Mouse (Mus musculus): ENCODE results near the gene Plekhm2. TPM values are rescaled to one million over a fixed set of nuclear protein-coding genes. Genes with fewer than 3 reads are reported as not detected.

Plekhm2 gene
- 4.1 and 5.4 TPM in 2 replicates for polyA plus RNA-seq (2016; fragmentation: Nextera tagmentation; extraction: Ambion mirVana)

GRCm38 (mm10) chr4:141664799-141665198 is at the start of gene Plekhm2:
TSS of gene Plekhm2 (minus strand) at chr4:141664899.
- DNase-seq (ENCODE audit: low spot score): no peak
- H3K4me3 ChIP-seq: peak within 1 kb of the TSS; percentile 90
- WGBS: 63% methylated on average over 8 of the region's 8 CpGs
- peak within 1 kb of the TSS; percentile 93 for H3K27ac ChIP-seq
- no peaks in the 10 kb centered on the region for H3K27me3 ChIP-seq (ENCODE audit: insufficient read depth, poor library complexity, severe bottlenecking)
- peaks cover 21% of the 10 kb centered on the region for H3K4me1 ChIP-seq
- no peaks in the 10 kb centered on the region for H3K9me3 ChIP-seq
- H3K36me3 ChIP-seq: peaks cover 21% of the 10 kb centered on the region

- DNase-seq (ENCODE audit: low spot score): no peak
- H3K36me3 ChIP-seq: peaks cover 62% of the 10 kb centered on the region
- no peaks in the 10 kb centered on the region for H3K27me3 ChIP-seq (ENCODE audit: insufficient read depth, poor library complexity, severe bottlenecking)
- H3K9me3 ChIP-seq: no peaks in the 10 kb centered on the region
- H3K4me1 ChIP-seq: peaks cover 20% of the 10 kb centered on the region
- no peak overlapping the region for H3K27ac ChIP-seq
- H3K4me3 ChIP-seq: no peak overlapping the region
- 82% methylated on average over 5 of the region's 5 CpGs for WGBS
Measured at GRCm38 (mm10) chr4:141713598-141714142, 49.0 kb upstream of the Plekhm2 start.

GRCm38 (mm10) chr4:141711250-141711649 is 46.6 kb upstream of the Plekhm2 start:
- H3K27me3 ChIP-seq (ENCODE audit: insufficient read depth, poor library complexity, severe bottlenecking): no peaks in the 10 kb centered on the region

DNA sequence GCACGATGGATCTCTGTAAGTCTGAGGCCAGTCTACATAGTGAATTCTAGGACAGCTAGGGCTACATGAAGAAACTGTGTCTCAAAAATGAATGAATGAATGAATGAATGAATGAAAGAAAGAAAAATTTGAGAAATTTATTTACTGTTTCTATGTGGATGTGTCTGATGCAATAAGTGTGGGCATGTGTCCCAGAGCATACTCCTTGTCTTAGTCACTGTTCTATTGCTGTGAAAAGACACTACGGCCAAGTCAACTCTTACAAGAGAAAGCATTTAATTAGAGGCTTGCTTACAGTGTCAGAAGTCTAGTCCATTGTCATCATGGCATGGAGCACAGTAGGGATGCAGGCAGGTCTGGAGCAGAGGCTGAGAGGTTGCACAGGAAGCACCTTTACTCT is 44.3 kb upstream of the Plekhm2 start:
- WGBS: 97% methylated on average over 2 of the region's 2 CpGs
- H3K4me1 ChIP-seq: no peaks in the 10 kb centered on the region
- peaks cover 99% of the 10 kb centered on the region for H3K36me3 ChIP-seq
- no peaks in the 10 kb centered on the region for H3K9me3 ChIP-seq
- H3K27me3 ChIP-seq (ENCODE audit: insufficient read depth, poor library complexity, severe bottlenecking): no peaks in the 10 kb centered on the region
- H3K27ac ChIP-seq: no peak overlapping the region
- DNase-seq (ENCODE audit: low spot score): no peak
- H3K4me3 ChIP-seq: no peak overlapping the region

More at GRCm38 (mm10) chr4:141711250-141711649, 46.6 kb upstream of the Plekhm2 start:
- peaks cover 80% of the 10 kb centered on the region for H3K36me3 ChIP-seq
- no peaks in the 10 kb centered on the region for H3K9me3 ChIP-seq
- H3K27ac ChIP-seq: no peak overlapping the region
- no peak for DNase-seq (ENCODE audit: low spot score)
- peaks cover 17% of the 10 kb centered on the region for H3K4me1 ChIP-seq
- WGBS: 87% methylated on average over 1 of the region's 1 CpGs
- no peak overlapping the region for H3K4me3 ChIP-seq

DNA sequence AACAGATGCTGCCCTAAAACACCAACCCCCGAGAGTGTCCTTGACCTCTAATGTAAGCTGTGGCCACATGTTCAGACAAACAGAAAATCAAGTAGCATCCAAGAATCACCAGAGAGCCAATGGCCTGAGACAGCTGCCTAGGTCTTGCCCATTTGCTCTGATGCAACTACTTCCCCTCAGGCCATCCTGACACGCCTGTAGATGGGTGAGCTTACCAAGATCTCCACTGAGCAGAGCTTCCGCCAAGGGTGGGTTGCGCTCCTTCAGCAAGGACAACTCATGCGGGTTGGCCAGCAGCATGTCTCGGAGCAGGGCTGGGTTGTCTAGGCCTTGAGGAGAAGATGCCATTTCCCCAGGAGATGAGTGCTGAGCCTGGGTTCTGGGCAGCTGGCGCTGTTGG is 43.3 kb upstream of the Plekhm2 start:
- H3K9me3 ChIP-seq: no peaks in the 10 kb centered on the region

GRCm38 (mm10) chr4:141705331-141705730 is 40.6 kb upstream of the Plekhm2 start:
- H3K4me3 ChIP-seq: no peak overlapping the region
- H3K27me3 ChIP-seq (ENCODE audit: insufficient read depth, poor library complexity, severe bottlenecking): no peaks in the 10 kb centered on the region
- 87% methylated on average over 4 of the region's 4 CpGs for WGBS
- H3K27ac ChIP-seq: no peak overlapping the region
- no peaks in the 10 kb centered on the region for H3K4me1 ChIP-seq
- peaks cover 99% of the 10 kb centered on the region for H3K36me3 ChIP-seq
- no peaks in the 10 kb centered on the region for H3K9me3 ChIP-seq
- no peak for DNase-seq (ENCODE audit: low spot score)

More for the DNA sequence above, 43.3 kb upstream of the Plekhm2 start:
- Histone ChIP-seq H3K4me3 (no peak overlapping the region), H3K36me3 (peaks cover 99% of the 10 kb centered on the region), H3K4me1 (no peaks in the 10 kb centered on the region), H3K27ac (no peak overlapping the region), H3K27me3 (ENCODE audit: insufficient read depth, poor library complexity, severe bottlenecking) (no peaks in the 10 kb centered on the region)
- no peak for DNase-seq (ENCODE audit: low spot score)
- WGBS: 89% methylated on average over 7 of the region's 7 CpGs

DNA sequence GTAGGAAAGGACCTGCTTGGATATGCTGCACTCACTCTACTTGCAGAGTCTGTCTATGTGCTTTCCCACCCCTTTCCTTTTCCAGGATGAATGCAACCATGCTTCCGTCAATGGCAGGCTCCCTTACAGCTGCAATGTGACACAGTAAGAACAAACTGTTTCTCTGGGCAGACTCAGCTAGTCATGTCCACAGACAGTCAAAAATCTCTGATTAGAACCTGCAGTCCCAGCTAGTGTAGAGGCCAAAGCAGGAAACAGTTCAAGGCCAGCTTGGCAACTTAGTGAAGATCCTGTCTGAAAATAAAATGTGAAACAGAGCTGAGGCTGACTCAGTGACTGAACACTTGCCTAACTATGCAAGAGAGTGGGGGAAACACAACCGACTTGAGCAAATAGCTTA is 39.9 kb upstream of the Plekhm2 start:
- 94% methylated on average over 2 of the region's 2 CpGs for WGBS

GRCm38 (mm10) chr4:141694719-141695118 is 30.0 kb upstream of the Plekhm2 start:
- WGBS: 88% methylated on average over 8 of the region's 8 CpGs
- Histone ChIP-seq H3K36me3 (peaks cover 93% of the 10 kb centered on the region), H3K9me3 (no peaks in the 10 kb centered on the region), H3K4me1 (0 out of 2 replicates have a peak, but pooled peaks cover 4% of the 10 kb centered on the region), H3K27ac (no peak overlapping the region), H3K27me3 (ENCODE audit: insufficient read depth, poor library complexity, severe bottlenecking) (no peaks in the 10 kb centered on the region), H3K4me3 (no peak overlapping the region)
- no peak for DNase-seq (ENCODE audit: low spot score)

More for the DNA sequence above, 39.9 kb upstream of the Plekhm2 start:
- DNase-seq (ENCODE audit: low spot score): no peak
- peaks cover 100% of the 10 kb centered on the region for H3K36me3 ChIP-seq
- H3K4me1 ChIP-seq: no peaks in the 10 kb centered on the region
- no peaks in the 10 kb centered on the region for H3K27me3 ChIP-seq (ENCODE audit: insufficient read depth, poor library complexity, severe bottlenecking)
- no peak overlapping the region for H3K4me3 ChIP-seq
- H3K27ac ChIP-seq: no peak overlapping the region
- H3K9me3 ChIP-seq: no peaks in the 10 kb centered on the region

GRCm38 (mm10) chr4:141688505-141688904 is 23.8 kb upstream of the Plekhm2 start:
- no peak overlapping the region for H3K4me3 ChIP-seq
- no peak overlapping the region for H3K27ac ChIP-seq
- H3K36me3 ChIP-seq: peaks cover 86% of the 10 kb centered on the region
- DNase-seq (ENCODE audit: low spot score): no peak
- peaks cover 19% of the 10 kb centered on the region for H3K4me1 ChIP-seq
- H3K9me3 ChIP-seq: no peaks in the 10 kb centered on the region
- 90% methylated on average over 8 of the region's 8 CpGs for WGBS
- H3K27me3 ChIP-seq (ENCODE audit: insufficient read depth, poor library complexity, severe bottlenecking): no peaks in the 10 kb centered on the region

DNA sequence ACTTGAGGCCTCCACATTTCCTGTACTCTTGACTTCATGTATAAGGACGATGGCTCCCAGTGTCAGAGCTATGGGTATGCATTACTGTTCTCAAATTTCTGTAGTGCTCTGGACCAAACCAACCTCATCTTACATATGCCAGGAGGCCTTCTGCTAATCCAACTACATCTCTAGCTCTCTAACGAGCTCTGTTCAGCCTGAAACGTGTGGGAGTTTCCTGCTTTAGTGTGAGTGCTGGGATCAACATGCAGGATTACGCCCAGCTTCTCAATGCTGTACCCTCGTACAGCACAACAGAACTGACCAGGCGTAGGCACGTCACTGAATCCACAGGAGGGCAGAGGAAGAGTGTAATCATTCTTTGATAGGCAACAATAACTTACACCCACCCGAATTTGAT is 21.8 kb upstream of the Plekhm2 start:
- Histone ChIP-seq H3K9me3 (no peaks in the 10 kb centered on the region), H3K27ac (no peak overlapping the region), H3K36me3 (peaks cover 80% of the 10 kb centered on the region), H3K4me3 (no peak overlapping the region), H3K27me3 (ENCODE audit: insufficient read depth, poor library complexity, severe bottlenecking) (no peaks in the 10 kb centered on the region), H3K4me1 (peaks cover 31% of the 10 kb centered on the region)
- no peak for DNase-seq (ENCODE audit: low spot score)
- WGBS: 84% methylated on average over 8 of the region's 8 CpGs

DNA sequence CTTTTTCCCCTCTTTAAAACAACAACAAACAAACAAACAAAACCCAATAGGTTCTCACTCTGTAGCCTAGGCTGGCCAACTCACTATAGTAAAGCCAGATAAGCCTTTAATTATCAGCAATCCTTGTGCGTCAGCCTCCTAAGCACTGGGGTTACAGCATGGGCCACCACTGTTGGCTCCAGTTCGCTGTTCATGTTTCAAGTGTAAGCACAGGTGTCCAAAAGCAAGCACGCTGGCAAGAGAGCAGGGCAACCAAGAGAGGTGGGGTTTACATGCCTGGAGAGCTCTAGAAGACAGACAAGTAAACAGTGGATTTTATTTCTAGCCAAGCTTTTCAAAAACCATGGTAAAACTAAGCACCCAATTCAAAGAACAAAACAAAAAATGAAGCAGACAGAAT is 21.4 kb upstream of the Plekhm2 start:
- DNase-seq (ENCODE audit: low spot score): no peak
- Histone ChIP-seq H3K9me3 (no peaks in the 10 kb centered on the region), H3K4me1 (peaks cover 35% of the 10 kb centered on the region), H3K27ac (no peak overlapping the region), H3K27me3 (ENCODE audit: insufficient read depth, poor library complexity, severe bottlenecking) (no peaks in the 10 kb centered on the region), H3K4me3 (no peak overlapping the region), H3K36me3 (peaks cover 76% of the 10 kb centered on the region)
- 81% methylated on average over 3 of the region's 3 CpGs for WGBS

- 94% methylated on average over 6 of the region's 6 CpGs for WGBS
- Histone ChIP-seq H3K4me3 (no peak within 1 kb of the TSS), H3K36me3 (peaks cover 70% of the 10 kb centered on the region), H3K9me3 (no peaks in the 10 kb centered on the region), H3K27ac (no peak within 1 kb of the TSS), H3K27me3 (ENCODE audit: insufficient read depth, poor library complexity, severe bottlenecking) (no peaks in the 10 kb centered on the region), H3K4me1 (peaks cover 40% of the 10 kb centered on the region)
- DNase-seq (ENCODE audit: low spot score): no peak
Measured at GRCm38 (mm10) chr4:141685499-141685898, 20.8 kb upstream of the Plekhm2 start, which contains the start of gene Rsc1a1. TSS of gene Rsc1a1 (minus strand) at chr4:141685599.

- H3K9me3 ChIP-seq: no peaks in the 10 kb centered on the region
- H3K4me1 ChIP-seq: peaks cover 53% of the 10 kb centered on the region
- WGBS: 71% methylated on average over 12 of the region's 12 CpGs
- DNase-seq (ENCODE audit: low spot score): no peak
- H3K27me3 ChIP-seq (ENCODE audit: insufficient read depth, poor library complexity, severe bottlenecking): no peaks in the 10 kb centered on the region
- no peak overlapping the region for H3K4me3 ChIP-seq
- no peak overlapping the region for H3K27ac ChIP-seq
- H3K36me3 ChIP-seq: peaks cover 50% of the 10 kb centered on the region
Measured at GRCm38 (mm10) chr4:141682706-141683230, 18.1 kb upstream of the Plekhm2 start.
